Mouse (Mus musculus) limb, embryonic 13.5 days (tissue): ENCODE data around the gene Hprt. TPM values are rescaled to one million over a fixed set of nuclear protein-coding genes. Genes with fewer than 3 reads are reported as not detected.

Source experiments
- ATAC-seq: fragments of 200-750 bp; cut with Nextera tagmentation; 2 replicates; pipeline ENCODE4 v1.8.0; 2017; ENCODE audit warnings: low read depth, moderate number of reproducible peaks, moderate TSS enrichment; ENCODE audit not compliant: low FRiP score
- H3K27ac ChIP-seq: fragments of 300-500 bp; sonication (generic); 2 replicates; pipeline ENCODE4 v1.5.1; 2015; ENCODE audit warnings: inconsistent platforms, mild to moderate bottlenecking, moderate library complexity
- H3K27me3 ChIP-seq: fragments of 300-500 bp; sonication (generic); 2 replicates; pipeline ENCODE4 v1.6.1; 2015; ENCODE audit warnings: mild to moderate bottlenecking, inconsistent platforms
- H3K36me3 ChIP-seq: fragments of 300-500 bp; sonication (generic); 2 replicates; pipeline ENCODE4 v1.6.1; 2015; ENCODE audit warnings: inconsistent platforms, mild to moderate bottlenecking, moderate library complexity
- H3K4me1 ChIP-seq: fragments of 300-500 bp; sonication (generic); 2 replicates; pipeline ENCODE4 v1.6.1; 2015; ENCODE audit warnings: inconsistent platforms
- H3K4me2 ChIP-seq: fragments of 300-500 bp; sonication (generic); replicated peaks from 2 replicates; pipeline ENCODE4 v1.6.1; 2015; ENCODE audit warnings: inconsistent platforms, mild to moderate bottlenecking, moderate library complexity
- H3K4me3 ChIP-seq: fragments of 300-500 bp; sonication (generic); 2 replicates; pipeline ENCODE4 v1.5.1; 2015; ENCODE audit warnings: moderate library complexity, mild to moderate bottlenecking, inconsistent platforms
- H3K9ac ChIP-seq: fragments of 300-500 bp; sonication (generic); 2 replicates; pipeline ENCODE4 v1.6.1; 2015; ENCODE audit warnings: mild to moderate bottlenecking, inconsistent platforms
- H3K9me3 ChIP-seq: fragments of 300-500 bp; sonication (generic); 2 replicates; pipeline ENCODE4 v1.6.1; 2016; ENCODE audit warnings: inconsistent platforms
- WGBS: fragments of 180-500 bp; shearing (Covaris S2); methylation state at CpG from one replicate; pipeline ENCODE4 v1.1.7; 2015; 5-methylcytosine and 5-hydroxymethylcytosine counted together
- microRNA counts: library from miRNA; unstranded; fragments of <30 nt; microRNA quantifications from one replicate; lab custom pipeline; 2016
- microRNA-seq: library from miRNA; unstranded; fragments of <30 nt; microRNA quantifications from one replicate; pipeline ENCODE4, GENCODE M21; 2016
- polyA plus RNA-seq: library from polyadenylated mRNA; unstranded; fragments of >200 nt; fragmentation: Nextera tagmentation; extraction: Ambion mirVana; gene quantifications from 2 replicates; pipeline ENCODE4 v1.2.1, GENCODE M21; 2015

Hprt gene
- polyA plus RNA-seq, 1 experiment from 2014 or later = 88.4 TPM

- H3K27ac ChIP-seq = peak overlapping the region; percentile 79; the same call in 1 of the 2 replicates
- H3K9me3 ChIP-seq = no peaks in the 10 kb centered on the region
- H3K4me3 ChIP-seq = peak overlapping the region; percentile 59
- no peak for ATAC-seq
- WGBS = 26% methylated on average over 11 of the region's 11 CpGs
- no peaks in the 10 kb centered on the region for H3K36me3 ChIP-seq
- H3K27me3 ChIP-seq = peaks cover 11% of the 10 kb centered on the region; the same call in 1 of the 2 replicates
- peak overlapping the region; percentile 65 for H3K4me2 ChIP-seq
- peak overlapping the region; percentile 92; the same call in 1 of the 2 replicates for H3K9ac ChIP-seq
- no peaks in the 10 kb centered on the region for H3K4me1 ChIP-seq
These were observed 71.6 kb downstream of the Hprt start for GRCm38 (mm10) chrX:53059426-53060007.

DNA sequence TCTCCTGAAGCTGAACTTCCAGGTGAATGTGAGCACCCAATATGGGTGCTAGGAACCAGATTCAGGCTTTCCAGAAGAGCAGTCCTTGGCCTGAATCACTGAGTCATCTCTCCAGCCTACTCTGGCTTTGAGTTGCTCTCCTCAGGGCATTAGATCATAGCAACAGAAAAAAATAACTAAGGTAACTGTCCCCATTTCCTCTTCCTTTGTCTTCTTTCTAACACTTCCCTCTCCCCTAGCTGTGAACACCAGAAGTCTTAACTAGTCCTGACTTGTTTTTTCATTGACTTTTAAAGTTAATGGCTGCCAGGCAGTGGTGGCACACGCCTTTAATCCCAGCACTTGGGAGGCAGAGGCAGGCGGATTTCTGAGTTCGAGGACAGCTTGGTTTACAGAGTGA is 76.5 kb downstream of the Hprt start:
- H3K4me2 ChIP-seq = no peak overlapping the region
- H3K36me3 ChIP-seq = no peaks in the 10 kb centered on the region
- H3K9ac ChIP-seq = no peak overlapping the region
- H3K27ac ChIP-seq = no peak overlapping the region
- no peaks in the 10 kb centered on the region for H3K4me1 ChIP-seq
- H3K9me3 ChIP-seq = no peaks in the 10 kb centered on the region
- no peak for ATAC-seq
- no peak overlapping the region for H3K4me3 ChIP-seq
- WGBS = 85% methylated on average over 3 of the region's 3 CpGs
- no peaks in the 10 kb centered on the region for H3K27me3 ChIP-seq

MicroRNA genes within 50 kb of the gene (microRNA counts, 519-probe panel; counts per million panel counts)
- microRNA mmu-miR-322 (lab: Ali Mortazavi, UCI) (4,999 counts per million, percentile 93 among the panel's probes with 10 or more counts), microRNA mmu-miR-351 (lab: Ali Mortazavi, UCI) (3,585 counts per million, percentile 66 among the panel's probes with 10 or more counts), microRNA mmu-miR-450a-3p (lab: Ali Mortazavi, UCI) (not detected), microRNA mmu-miR-450a-5p (lab: Ali Mortazavi, UCI) (4,398 counts per million, percentile 84 among the panel's probes with 10 or more counts), microRNA mmu-miR-450b-3p (lab: Ali Mortazavi, UCI) (3,250 counts per million, percentile 55 among the panel's probes with 10 or more counts), microRNA mmu-miR-450b-5p (lab: Ali Mortazavi, UCI) (1,273 counts per million, percentile 12 among the panel's probes with 10 or more counts), microRNA mmu-miR-503 (lab: Ali Mortazavi, UCI) (3,539 counts per million, percentile 64 among the panel's probes with 10 or more counts), microRNA mmu-miR-542-3p (lab: Ali Mortazavi, UCI) (2,507 counts per million, percentile 36 among the panel's probes with 10 or more counts), microRNA mmu-miR-542-5p (lab: Ali Mortazavi, UCI) (3,328 counts per million, percentile 56 among the panel's probes with 10 or more counts)

Small RNA genes lying within 50 kb of the gene (microRNA-seq; reads per million reads assigned to microRNA genes)
- gene Mir322 (77,152 reads per million, percentile 100 among the genes with 10 or more reads in this experiment), gene Mir351 (7,612 reads per million, percentile 93 among the genes with 10 or more reads in this experiment), gene Mir450-1 (38.7 reads per million, percentile 41 among the genes with 10 or more reads in this experiment), gene Mir450-2 (17.1 reads per million, percentile 33 among the genes with 10 or more reads in this experiment), gene Mir450b (377 reads per million, percentile 68 among the genes with 10 or more reads in this experiment), gene Mir503 (2,178 reads per million, percentile 83 among the genes with 10 or more reads in this experiment), gene Mir542 (1,447 reads per million, percentile 78 among the genes with 10 or more reads in this experiment)

Other genes starting within 250 kb of the Hprt start
- gene Ccdc160, start 196.9 kb upstream of the Hprt start, polyA plus RNA-seq = 0.37 and 0.52 TPM in 2 replicates
- 57.4 and 65.6 TPM in 2 replicates for gene Phf6, start 75.9 kb upstream of the Hprt start, polyA plus RNA-seq